10 mouse cellular contexts compared by ENCODE assay signal in the genomic region with DNA sequence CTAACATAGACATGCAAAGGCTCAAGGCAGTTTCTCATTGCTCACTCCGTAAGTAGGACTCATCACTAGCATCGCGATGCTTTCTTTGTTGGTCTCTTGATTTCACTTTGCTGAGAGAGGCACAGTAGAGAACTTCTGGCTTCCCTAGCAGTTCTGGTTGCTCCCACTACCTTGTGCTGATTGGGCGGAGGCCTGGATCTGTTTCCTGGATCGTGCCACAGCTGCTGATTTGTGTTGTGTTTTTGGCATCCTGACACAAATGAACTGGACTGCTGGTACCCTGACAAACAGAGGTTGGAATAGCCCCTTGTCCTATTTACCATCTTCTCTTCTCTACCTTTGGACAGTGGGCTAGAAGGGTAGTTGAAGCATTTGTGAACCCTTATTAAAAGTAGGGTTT.
DNase-seq lines count a peak whose midpoint lies in the region; ATAC-seq lines count a peak whose summit lies in the region.
"Had no signal": no experiment of that assay in that cellular context is flagged by ENCODE, and none has a peak within 500 bp of the region (broad histone marks: within the 10 kb centered on the region; RNA-seq: fewer than 3 reads in every experiment).

No protein-coding gene starts in this region.

- no peaks in the 10 kb centered on the region for H3K27me3 ChIP-seq in lung, embryonic 16.5 days (ENCODE audit: control insufficient read depth, insufficient read depth, low read depth, low read length)
- H3K27me3 ChIP-seq: embryonic facial prominence, embryonic 15.5 days; hindbrain, embryonic 15.5 days had no signal

- no peaks in the 10 kb centered on the region for H3K36me3 ChIP-seq in lung, embryonic 16.5 days (ENCODE audit: control insufficient read depth, insufficient read depth, low read length)
- H3K36me3 ChIP-seq: embryonic facial prominence, embryonic 15.5 days; hindbrain, embryonic 15.5 days had no signal

- peak; percentile 56; the same call in 1 of the 2 replicates for ATAC-seq in lung, embryonic 16.5 days (ENCODE audit: low read depth)

- intact Hi-C loops in left cerebral cortex, postnatal 4 days (cut with DNase I): no loop called here
- intact Hi-C loops in left cerebral cortex, postnatal 25 days (cut with DNase I): no loop called here

- no peak overlapping the region for H3K9ac ChIP-seq in lung, embryonic 16.5 days (ENCODE audit: low read length)
- H3K9ac ChIP-seq: embryonic facial prominence, embryonic 15.5 days; hindbrain, embryonic 15.5 days had no signal

- DNase-seq in adrenal gland, adult 2 months: peak; percentile 23
- no peak for DNase-seq in adrenal gland, postnatal 10 days
- peak; percentile 20 for DNase-seq in left cerebral cortex, postnatal 4 days
- no peak for DNase-seq in left cerebral cortex, postnatal 25 days (ENCODE audit: low spot score in 2 of 2)
- peak; percentile 25 to 47 for DNase-seq in kidney, adult 8-10 months
- DNase-seq in layer of hippocampus, adult 9-11 months: no peak
- no peak for DNase-seq in left cerebral cortex, adult 8-10 months (ENCODE audit: low spot score in 2 of 2)

- peak overlapping the region; percentile 44 for H3K27ac ChIP-seq in lung, embryonic 16.5 days (ENCODE audit: low read length)
- H3K27ac ChIP-seq: hindbrain, embryonic 15.5 days had no signal

- H3K4me1 ChIP-seq in lung, embryonic 16.5 days (replicated peaks; ENCODE audit: control insufficient read depth, insufficient read depth, low read length): peaks cover 15% of the 10 kb centered on the region

- 71% methylated on average over 5 of the region's 5 CpGs for WGBS in lung, embryonic 16.5 days

- H3K4me2 ChIP-seq in lung, embryonic 16.5 days (ENCODE audit: low read depth, low read length): no peak overlapping the region
- H3K4me2 ChIP-seq: embryonic facial prominence, embryonic 15.5 days; hindbrain, embryonic 15.5 days had no signal

- H3K9me3 ChIP-seq in lung, embryonic 16.5 days (ENCODE audit: control insufficient read depth, low read length): no peaks in the 10 kb centered on the region
- H3K9me3 ChIP-seq: embryonic facial prominence, embryonic 15.5 days; hindbrain, embryonic 15.5 days had no signal

- H3K4me3 ChIP-seq in lung, embryonic 16.5 days (ENCODE audit: low read length): no peak overlapping the region
- H3K4me3 ChIP-seq: embryonic facial prominence, embryonic 15.5 days; hindbrain, embryonic 15.5 days had no signal

Comparison
In these comparisons a context has a peak if more than half of its experiments do, and no peak if none do; other contexts are left out.
1. DNase-seq: peak in adrenal gland, adult 2 months (single experiment), left cerebral cortex, postnatal 4 days (single experiment) and kidney, adult 8-10 months (2 of 2); none in adrenal gland, postnatal 10 days (single experiment), left cerebral cortex, postnatal 25 days (0 of 2), layer of hippocampus, adult 9-11 months (single experiment) and left cerebral cortex, adult 8-10 months (0 of 2).